Mouse (Mus musculus) mouse embryonic stem cell (cell line): Measurements from ENCODE around the gene Romo1.
"Not testable (repeated sequence)": the region's sequence is repeated elsewhere in the genome, so short reads cannot be mapped to it uniquely, and the experiment has no call there.

Experiments
- in situ Hi-C, 2 experiments: fragments of 300-500 bp; cut with MboI; formaldehyde crosslinking; loops; 1 replicate in 1 of 2; 3 replicates in 1 of 2; pipeline ENCODE4 v1.14.3; 2019 to 2020; ENCODE audit warnings: low sequenced_read_pairs in 2 of 2, low pct_unique_long_range_greater_than_20kb in 1 of 2, mixed read lengths in 1 of 2; ENCODE audit not compliant: unreplicated experiment in 1 of 2

Gene Romo1

GRCm38 (mm10) chr2:156177651-156178050 is 33.8 kb downstream of the Romo1 start:
- in situ Hi-C loops: no loop called here

DNA sequence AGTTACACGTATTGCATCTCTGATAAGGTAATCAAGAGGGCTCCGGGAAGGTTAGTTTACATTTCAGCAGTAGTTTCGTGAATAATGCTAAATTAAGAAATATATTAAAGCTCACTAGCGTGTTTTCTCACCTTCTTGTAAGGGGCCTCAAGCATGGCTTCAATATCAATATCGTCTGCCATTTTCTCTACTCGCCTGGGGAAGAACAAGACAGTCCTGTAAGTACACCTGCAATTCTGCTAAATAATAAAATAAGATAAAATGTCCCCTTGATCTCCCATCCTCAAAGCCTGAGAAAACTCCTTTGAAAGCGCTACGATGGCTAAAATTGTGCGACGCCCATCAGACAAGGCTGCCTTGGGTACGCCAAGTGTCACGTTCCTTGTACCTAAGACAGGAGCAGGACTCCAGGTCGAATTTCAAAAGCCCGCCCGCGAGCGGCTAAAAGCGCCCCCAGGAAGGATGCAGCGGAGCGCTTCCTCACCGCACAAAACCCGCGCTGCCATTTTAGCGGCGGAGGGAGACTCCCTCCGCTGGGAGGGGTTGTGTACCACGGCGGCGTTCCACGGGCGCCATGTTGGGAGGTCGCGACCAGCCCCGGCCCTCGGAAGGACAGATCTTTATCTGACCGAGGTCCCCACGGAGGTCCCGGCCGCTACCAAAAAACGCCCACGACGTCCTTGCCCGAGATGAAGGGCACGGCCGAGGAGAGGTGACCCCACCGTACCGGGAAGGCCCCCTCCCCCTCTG is 35.4 kb downstream of the Romo1 start:
- in situ Hi-C loops: no loop called here

GRCm38 (mm10) chr2:156179796-156180093 is 35.9 kb downstream of the Romo1 start:
- in situ Hi-C loops: no loop called here

DNA sequence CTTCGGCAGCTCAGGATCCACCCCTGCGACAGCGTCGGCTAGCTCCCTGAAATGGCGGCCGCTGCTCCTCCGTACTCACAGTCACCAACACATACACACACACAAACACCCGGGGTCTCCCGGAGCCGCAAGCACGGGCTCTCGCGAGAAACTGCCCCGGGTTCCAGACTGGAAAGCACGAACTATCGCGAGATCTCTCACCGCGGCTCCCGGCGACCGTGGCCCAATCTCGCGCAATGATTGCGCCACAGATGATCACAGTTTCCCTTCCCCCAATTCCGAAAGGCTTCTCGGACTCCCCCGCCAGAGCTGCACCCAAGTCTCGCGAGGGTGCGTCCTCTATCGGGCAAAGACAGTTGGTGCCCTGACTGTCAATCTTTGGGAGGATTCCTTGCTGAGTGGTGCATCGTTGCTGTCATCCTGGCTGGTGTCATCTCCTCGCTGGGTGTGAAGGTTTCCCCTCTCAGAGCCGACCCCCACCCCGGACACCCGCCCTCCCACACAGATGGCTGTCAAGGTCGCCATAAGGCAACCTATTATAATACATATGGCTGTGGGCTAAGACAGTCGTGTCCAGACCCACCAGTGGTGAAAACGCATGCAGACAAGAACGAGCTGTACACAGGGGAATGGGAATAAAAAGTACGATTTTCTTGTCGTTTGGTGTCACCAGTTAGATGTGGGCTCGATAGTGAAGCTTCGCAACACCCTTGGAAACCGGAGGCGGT is 36.4 kb downstream of the Romo1 start, which contains the start of gene Rbm39:
Rbm39 (minus strand) TSS at position 145 of the 728 bp plus-strand sequence.
- in situ Hi-C loops: no loop called here

DNA sequence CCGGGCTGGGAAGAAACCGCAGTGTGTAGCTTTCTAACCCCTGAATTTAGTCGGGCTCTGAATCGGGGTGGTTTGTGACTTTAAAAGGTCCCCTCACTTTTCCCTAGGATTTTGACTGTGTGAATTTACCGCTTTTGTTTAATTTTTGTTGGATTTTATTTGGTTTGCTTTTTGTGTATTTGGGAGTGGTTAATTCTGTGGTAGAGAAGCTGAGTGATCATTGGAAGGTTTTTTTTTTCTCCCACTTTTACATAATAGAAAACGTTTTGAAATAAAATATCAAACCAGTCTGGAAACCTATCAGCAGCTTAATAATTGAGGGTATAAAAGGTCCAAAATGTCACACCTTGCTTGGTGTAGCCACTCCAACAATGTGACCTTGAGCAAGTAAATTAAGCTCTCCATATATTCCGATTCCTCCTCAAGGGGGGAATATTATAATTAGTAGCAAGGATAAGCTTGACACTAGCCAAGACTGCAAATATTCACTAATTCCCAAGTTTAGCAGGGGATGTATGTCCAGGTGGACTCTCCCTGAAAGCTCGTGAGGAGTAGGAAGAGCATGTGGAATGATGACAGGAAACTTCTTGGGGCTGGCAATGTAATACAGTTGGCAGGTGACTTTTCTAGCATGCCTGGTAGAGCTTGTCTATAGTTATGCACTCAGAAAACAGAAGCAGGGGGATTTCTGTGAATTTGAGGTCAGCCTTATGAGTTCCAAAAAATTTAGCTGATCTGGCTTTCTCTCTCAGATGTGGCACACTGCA is 37.2 kb downstream of the Romo1 start:
- in situ Hi-C loops: no loop called here

GRCm38 (mm10) chr2:156181592-156181991 is 37.8 kb downstream of the Romo1 start:
- in situ Hi-C loops: no loop called here

- in situ Hi-C loops: not testable (repeated sequence)
Measured at GRCm38 (mm10) chr2:156189241-156189640, 45.4 kb downstream of the Romo1 start.

GRCm38 (mm10) chr2:156190004-156190896 is 46.4 kb downstream of the Romo1 start:
- in situ Hi-C loops: no loop called here

DNA sequence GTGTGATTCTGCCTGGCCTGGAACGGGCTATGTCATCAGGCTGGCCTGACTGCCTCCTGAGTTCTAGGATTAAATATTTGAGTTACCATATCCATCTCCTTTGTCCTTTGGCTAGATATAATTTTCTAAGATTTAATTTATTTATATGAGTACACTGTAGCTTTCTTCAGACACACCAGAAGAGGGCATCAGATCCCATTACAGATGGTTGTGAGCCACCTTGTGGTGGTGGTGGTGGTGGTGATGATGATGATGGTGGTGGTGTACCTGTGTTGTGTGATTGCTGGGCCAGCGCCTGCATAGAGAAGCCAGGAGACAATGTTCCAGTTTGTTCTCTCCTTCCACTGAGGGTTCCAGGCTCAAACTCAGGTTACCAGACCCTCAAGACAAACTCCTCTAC is 47.7 kb downstream of the Romo1 start:
- in situ Hi-C loops: no loop called here

DNA sequence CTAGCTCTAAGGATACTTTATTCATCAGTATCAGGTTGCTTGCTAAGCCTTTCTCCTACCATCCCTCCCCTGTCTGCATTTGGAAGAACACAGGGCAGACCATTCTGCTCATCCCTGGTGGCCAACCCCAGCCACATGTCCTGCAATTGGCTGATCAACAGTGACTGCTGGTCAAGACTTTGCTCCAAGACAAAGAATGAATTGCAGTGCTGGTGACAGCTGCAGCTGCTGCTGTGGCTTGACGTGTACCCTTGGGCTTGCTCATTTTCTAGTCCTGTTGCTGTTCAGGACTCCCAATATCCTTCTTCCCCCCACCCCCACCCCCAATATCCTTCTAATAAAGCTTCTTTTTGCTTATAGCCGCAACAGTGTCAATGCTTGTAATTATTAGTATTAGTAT is 48.2 kb downstream of the Romo1 start:
- in situ Hi-C loops: no loop called here

- in situ Hi-C loops: no loop called here
Measured at GRCm38 (mm10) chr2:156193066-156193862, 49.4 kb downstream of the Romo1 start.

- in situ Hi-C loops: no loop called here
Measured at GRCm38 (mm10) chr2:156194571-156194970, 50.7 kb downstream of the Romo1 start.
